In the genomic region with DNA sequence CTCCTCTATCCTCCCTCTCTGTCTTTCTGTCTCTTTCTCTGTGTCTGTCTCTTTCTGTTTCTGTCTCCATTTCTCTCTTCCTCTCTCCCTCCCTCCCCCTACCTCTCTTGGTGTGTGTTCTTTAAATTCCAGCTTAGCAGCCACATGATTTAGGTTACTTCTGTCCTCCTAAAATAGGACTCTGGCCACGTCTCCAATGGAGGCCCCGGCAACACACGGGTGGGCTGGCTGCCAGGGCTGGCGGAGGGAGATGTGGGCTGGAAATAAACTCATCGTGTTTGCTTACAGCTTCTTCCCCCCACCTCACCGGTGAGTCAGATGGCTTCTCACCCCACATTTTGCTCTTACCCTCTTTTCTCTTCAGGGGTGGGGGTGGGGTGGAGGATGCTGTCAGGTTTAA, we compare ENCODE assay signal across 8 mouse cellular contexts.
DNase-seq lines count a peak whose midpoint lies in the region; ATAC-seq and TF ChIP-seq lines count a peak whose summit lies in the region.

No protein-coding gene starts in this region.

- peaks cover 25 to 29% of the 10 kb centered on the region in 2 experiments for H3K4me1 ChIP-seq in heart, embryonic 14.5 days (ENCODE audit: control insufficient read depth in 2 of 2, insufficient read depth in 2 of 2, low read length in 2 of 2)

- WGBS in heart, embryonic 14.5 days, result 2% methylated on average over 6 of the region's 6 CpGs
- WGBS in macrophage (ENCODE audit: missing documents), result 7% methylated on average over 6 of the region's 6 CpGs

- no peaks in the 10 kb centered on the region for H3K27me3 ChIP-seq in C2C12 (ENCODE audit: control insufficient read depth, insufficient read depth, insufficient read length)
- H3K27me3 ChIP-seq in heart, embryonic 14.5 days (ENCODE audit: control insufficient read depth, insufficient read depth, low read length), result no peaks in the 10 kb centered on the region

- H3K36me3 ChIP-seq in C2C12 (ENCODE audit: control insufficient read depth, insufficient read depth) (no peaks in the 10 kb centered on the region), macrophage (ENCODE audit: inconsistent target) (no peaks in the 10 kb centered on the region)
- no peaks in the 10 kb centered on the region for H3K36me3 ChIP-seq in heart, embryonic 14.5 days (ENCODE audit: control insufficient read depth, insufficient read depth, low read length)

- no peak for TF ChIP-seq CTCF in C2C12 (IDR thresholded peaks at IDR 0.05; ENCODE audit: control insufficient read depth, insufficient read depth, insufficient read length)

- peak overlapping the region; percentile 58 for H3K9ac ChIP-seq in heart, embryonic 14.5 days (ENCODE audit: low read length)

- H3K9me3 ChIP-seq in heart, embryonic 14.5 days (ENCODE audit: control insufficient read depth, low read length), result no peaks in the 10 kb centered on the region

- no peak overlapping the region for H3ac ChIP-seq in C2C12 (ENCODE audit: control insufficient read depth, insufficient read length, low read depth)

- H3K27ac ChIP-seq in heart, embryonic 14.5 days (replicated peaks in 1 of 2; ENCODE audit: control insufficient read depth in 1 of 2, insufficient read depth in 1 of 2, low read depth in 2 of 2, low read length in 2 of 2), result peak overlapping the region; percentile 97 to 98
- H3K27ac ChIP-seq in macrophage, result peak overlapping the region; percentile 94

- peak; percentile 58 to 73 for DNase-seq in adrenal gland, postnatal 36 days
- peak; percentile 68 for DNase-seq in fibroblast of lung, adult 2 months (ENCODE audit: low read depth)
- DNase-seq in layer of hippocampus, adult 11-12 months (ENCODE audit: low spot score), result peak; percentile 66
- DNase-seq in urinary bladder, postnatal 10 days (ENCODE audit: low spot score), result peak; percentile 39

- H3K4me3 ChIP-seq in C2C12 (ENCODE audit: insufficient read depth, poor library complexity, severe bottlenecking) (peak overlapping the region; percentile 12), macrophage (ENCODE audit: inconsistent target) (peak overlapping the region; percentile 16; the same call in 1 of the 2 replicates)
- peak overlapping the region in 1 of 2 experiments; percentile 1; a peak in 1 of 4 replicates for H3K4me3 ChIP-seq in heart, embryonic 14.5 days (ENCODE audit: control insufficient read depth in 1 of 2, insufficient read depth in 1 of 2, low read depth in 1 of 2, low read length in 2 of 2)

- H3K4me2 ChIP-seq in heart, embryonic 14.5 days (ENCODE audit: low read length), result peak overlapping the region; percentile 59

- H3K79me3 ChIP-seq in C2C12 (ENCODE audit: low read depth), result peaks cover 4% of the 10 kb centered on the region

- peak; percentile 75 for ATAC-seq in heart, embryonic 14.5 days (ENCODE audit: insufficient number of reproducible peaks, insufficient read depth, low FRiP score, low read depth)
- ATAC-seq in megakaryocyte, adult 5-6 weeks (ENCODE audit: poor library complexity, severe bottlenecking), result no peak

- no peaks in the 10 kb centered on the region for H3K79me2 ChIP-seq in C2C12 (ENCODE audit: control insufficient read depth, insufficient read depth)
- no peaks in the 10 kb centered on the region for H3K79me2 ChIP-seq in macrophage (ENCODE audit: inconsistent target)

TF ChIP-seq in C2C12, 6 proteins besides CTCF, POLR2A, EP300 and RAD21:
- TF ChIP-seq MYOG (IDR thresholded peaks at IDR 0.05; ENCODE audit: control insufficient read depth, extremely low read depth, insufficient read length) (no peak), FOSL1 (IDR thresholded peaks at IDR 0.05; ENCODE audit: insufficient read depth, low read length, poor library complexity, severe bottlenecking) (peak; percentile 10), USF1 (IDR thresholded peaks at IDR 0.05; ENCODE audit: low read depth) (no peak)
